Mouse (Mus musculus): ENCODE measurements around the gene Rragd. TPM values are rescaled to one million over a fixed set of nuclear protein-coding genes. Genes with fewer than 3 reads are reported as not detected.

Gene Rragd
- total and polyA plus RNA-seq, 2 experiments from 2014 or later: 30.6 to 45.3 TPM

DNA sequence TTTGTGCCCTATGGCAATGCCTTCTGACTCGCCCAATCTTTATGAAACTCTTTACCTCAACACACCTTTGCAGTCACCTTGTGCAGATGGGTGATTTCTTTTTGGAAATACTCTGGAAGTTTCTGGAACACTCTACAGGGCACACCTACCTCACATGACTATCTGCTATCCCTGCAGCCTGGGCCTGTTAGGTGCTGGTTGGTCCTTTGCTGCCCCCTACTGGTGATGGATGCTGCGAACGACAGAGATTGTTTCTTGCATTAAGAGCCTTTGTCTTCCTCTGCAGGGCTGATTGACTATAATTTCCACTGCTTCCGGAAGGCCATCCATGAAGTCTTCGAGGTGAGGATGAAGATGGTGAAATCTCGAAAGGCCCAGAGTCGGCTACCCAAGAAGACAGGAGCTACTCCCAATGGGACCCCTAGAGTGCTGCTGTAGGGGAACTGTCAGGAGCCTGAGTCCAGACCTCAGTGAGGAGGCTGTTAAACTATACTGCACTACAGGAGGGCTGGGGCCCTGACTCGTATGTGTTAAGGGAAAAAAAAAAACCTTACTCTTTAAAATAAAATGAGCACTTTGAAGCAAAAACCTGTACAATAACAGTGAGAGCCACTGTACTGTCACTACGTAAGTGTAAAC is 35.6 kb downstream of the Rragd start:
- DNase-seq: peak; percentile 93
- Histone ChIP-seq H3K4me3 (ENCODE audit: low read depth, low read length) (no peak overlapping the region), H3K4me2 (ENCODE audit: low read depth) (no peak overlapping the region), H3K27ac (ENCODE audit: low read depth, low read length) (no peak overlapping the region), H3K36me3 (ENCODE audit: insufficient read depth) (peaks cover 12% of the 10 kb centered on the region), H3K4me1 (ENCODE audit: insufficient read depth) (no peaks in the 10 kb centered on the region), H3K9me3 (ENCODE audit: low read length) (no peaks in the 10 kb centered on the region), H3K9ac (no peak overlapping the region), H3K27me3 (ENCODE audit: insufficient read depth, low read length) (no peaks in the 10 kb centered on the region)
- 46% methylated on average over 9 of the region's 9 CpGs for WGBS
- ATAC-seq: peak; percentile 94
- peak; percentile 97 for TF ChIP-seq CTCF (IDR thresholded peaks at IDR 0.05; ENCODE audit: low read depth)

DNA sequence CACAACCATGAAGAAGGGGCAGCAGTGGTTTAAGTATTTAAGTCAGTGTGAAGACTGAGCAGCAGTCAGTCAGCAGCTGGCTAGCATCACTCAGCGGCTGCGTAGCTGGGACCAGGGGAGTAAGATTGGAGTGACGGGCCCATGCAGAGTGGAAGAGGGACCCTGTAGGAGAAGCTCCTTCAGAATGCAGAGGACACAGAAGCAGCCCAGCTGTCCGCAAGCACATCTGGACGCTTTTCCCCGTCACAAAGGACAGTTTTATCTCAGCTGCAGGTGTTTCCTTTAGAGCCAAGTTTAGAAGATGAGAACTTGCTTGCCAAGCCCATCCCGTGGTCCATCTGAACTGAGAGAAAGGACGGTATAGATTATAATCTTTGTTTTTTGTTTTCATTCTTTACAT is 41.6 kb downstream of the Rragd start:
- Histone ChIP-seq H3K4me1 (ENCODE audit: insufficient read depth) (no peaks in the 10 kb centered on the region), H3K9me3 (ENCODE audit: low read length) (no peaks in the 10 kb centered on the region), H3K4me3 (ENCODE audit: low read depth, low read length) (no peak overlapping the region), H3K9ac (no peak overlapping the region), H3K27me3 (ENCODE audit: insufficient read depth, low read length) (no peaks in the 10 kb centered on the region), H3K36me3 (ENCODE audit: insufficient read depth) (peaks cover 12% of the 10 kb centered on the region), H3K27ac (ENCODE audit: low read depth, low read length) (no peak overlapping the region), H3K4me2 (ENCODE audit: low read depth) (no peak overlapping the region)
- no peak for DNase-seq
- WGBS: 83% methylated on average over 8 of the region's 8 CpGs
- no peak for ATAC-seq
- no peak for TF ChIP-seq CTCF (IDR thresholded peaks at IDR 0.05; ENCODE audit: low read depth)

DNA sequence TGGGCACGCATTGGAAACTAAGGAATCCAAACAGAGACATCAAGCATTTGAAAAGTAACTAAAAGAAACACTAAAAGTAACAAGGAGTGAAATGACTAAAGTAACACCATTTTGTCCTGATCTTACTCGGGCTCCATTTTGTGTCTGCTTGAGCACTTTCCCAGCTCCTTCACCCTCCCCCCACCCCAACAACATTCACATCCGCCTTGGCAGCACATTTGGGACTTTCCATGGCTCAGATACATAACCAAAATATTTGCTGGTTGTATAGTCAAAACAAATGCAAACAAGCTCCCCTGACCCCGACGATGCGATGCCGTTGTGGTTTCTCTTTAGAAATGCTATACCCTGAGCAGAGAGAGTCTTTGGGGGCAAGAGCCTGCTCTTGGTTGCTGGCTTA is 46.3 kb downstream of the Rragd start:
- 0 out of 2 replicates have a peak, but pooled peaks cover 12% of the 10 kb centered on the region for H3K36me3 ChIP-seq (ENCODE audit: insufficient read depth)
- no peak overlapping the region for H3K9ac ChIP-seq
- 84% methylated on average over 7 of the region's 7 CpGs for WGBS
- H3K27me3 ChIP-seq (ENCODE audit: insufficient read depth, low read length): no peaks in the 10 kb centered on the region
- no peak overlapping the region for H3K4me3 ChIP-seq (ENCODE audit: low read depth, low read length)
- no peaks in the 10 kb centered on the region for H3K9me3 ChIP-seq (ENCODE audit: low read length)
- H3K4me2 ChIP-seq (ENCODE audit: low read depth): no peak overlapping the region
- TF ChIP-seq CTCF (IDR thresholded peaks at IDR 0.05; ENCODE audit: low read depth): no peak
- H3K27ac ChIP-seq (ENCODE audit: low read depth, low read length): no peak overlapping the region
- ATAC-seq: no peak
- DNase-seq: no peak
- H3K4me1 ChIP-seq (ENCODE audit: insufficient read depth): peaks cover 7% of the 10 kb centered on the region; the same call in 1 of the 2 replicates

DNA sequence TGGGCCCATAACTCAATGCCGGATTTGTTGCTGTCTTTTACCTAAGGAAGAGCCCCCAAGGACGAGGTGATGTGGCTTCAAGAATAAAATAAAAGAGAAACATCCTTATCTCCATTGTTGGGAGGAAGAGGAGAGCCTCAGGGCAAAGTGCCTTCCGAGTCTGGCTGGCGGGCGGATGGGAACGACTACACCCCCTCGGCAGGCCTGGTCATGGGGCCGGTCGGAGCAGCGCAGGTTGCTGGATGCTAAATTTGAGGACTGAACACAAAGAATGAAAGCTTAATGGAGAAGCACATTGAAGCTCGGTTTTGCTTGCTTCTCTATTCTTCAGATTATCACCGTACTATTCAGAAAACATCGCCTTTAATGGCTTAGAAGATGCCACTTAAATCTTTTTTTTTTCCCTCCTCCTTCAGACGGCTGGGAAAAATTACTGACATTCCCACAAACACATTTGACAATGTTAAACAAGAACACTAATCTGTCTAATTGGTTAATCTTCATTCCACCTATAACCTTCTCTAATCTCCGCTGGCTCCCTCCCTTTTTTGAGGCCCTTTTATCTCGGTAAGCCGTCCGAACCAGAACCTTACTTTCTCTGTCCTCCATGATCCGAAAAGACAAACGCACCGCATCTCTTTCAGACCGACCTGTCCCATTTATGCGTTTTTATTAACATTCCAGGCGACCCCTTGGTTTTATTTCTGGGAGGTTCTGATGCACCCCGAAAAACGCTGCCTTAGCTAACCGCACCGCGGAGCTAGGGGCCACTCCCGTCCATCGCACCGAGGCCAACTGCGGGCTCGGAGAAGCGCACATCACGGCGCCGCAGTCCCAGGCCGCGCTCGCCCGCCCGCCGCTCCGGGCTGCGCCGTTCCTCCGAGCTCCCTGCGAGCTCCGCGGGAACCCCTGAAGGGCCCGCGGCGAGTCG is 47.7 kb downstream of the Rragd start:
- peak overlapping the region; percentile 70 for H3K4me2 ChIP-seq (ENCODE audit: low read depth)
- peak overlapping the region; percentile 62 for H3K4me3 ChIP-seq (ENCODE audit: low read depth, low read length)
- TF ChIP-seq CTCF (IDR thresholded peaks at IDR 0.05; ENCODE audit: low read depth): no peak; the same call in 1 of the 2 replicates
- H3K9me3 ChIP-seq (ENCODE audit: low read length): no peaks in the 10 kb centered on the region
- H3K27me3 ChIP-seq (ENCODE audit: insufficient read depth, low read length): no peaks in the 10 kb centered on the region
- peak overlapping the region; percentile 95 for H3K9ac ChIP-seq
- 3% methylated on average over 55 of the region's 55 CpGs for WGBS
- H3K27ac ChIP-seq (ENCODE audit: low read depth, low read length): peak overlapping the region; percentile 99
- DNase-seq (no peak), ATAC-seq (peak; percentile 79)
- peaks cover 7% of the 10 kb centered on the region; the same call in 1 of the 2 replicates for H3K4me1 ChIP-seq (ENCODE audit: insufficient read depth)
- peaks cover 9% of the 10 kb centered on the region; the same call in 1 of the 2 replicates for H3K36me3 ChIP-seq (ENCODE audit: insufficient read depth)

DNA sequence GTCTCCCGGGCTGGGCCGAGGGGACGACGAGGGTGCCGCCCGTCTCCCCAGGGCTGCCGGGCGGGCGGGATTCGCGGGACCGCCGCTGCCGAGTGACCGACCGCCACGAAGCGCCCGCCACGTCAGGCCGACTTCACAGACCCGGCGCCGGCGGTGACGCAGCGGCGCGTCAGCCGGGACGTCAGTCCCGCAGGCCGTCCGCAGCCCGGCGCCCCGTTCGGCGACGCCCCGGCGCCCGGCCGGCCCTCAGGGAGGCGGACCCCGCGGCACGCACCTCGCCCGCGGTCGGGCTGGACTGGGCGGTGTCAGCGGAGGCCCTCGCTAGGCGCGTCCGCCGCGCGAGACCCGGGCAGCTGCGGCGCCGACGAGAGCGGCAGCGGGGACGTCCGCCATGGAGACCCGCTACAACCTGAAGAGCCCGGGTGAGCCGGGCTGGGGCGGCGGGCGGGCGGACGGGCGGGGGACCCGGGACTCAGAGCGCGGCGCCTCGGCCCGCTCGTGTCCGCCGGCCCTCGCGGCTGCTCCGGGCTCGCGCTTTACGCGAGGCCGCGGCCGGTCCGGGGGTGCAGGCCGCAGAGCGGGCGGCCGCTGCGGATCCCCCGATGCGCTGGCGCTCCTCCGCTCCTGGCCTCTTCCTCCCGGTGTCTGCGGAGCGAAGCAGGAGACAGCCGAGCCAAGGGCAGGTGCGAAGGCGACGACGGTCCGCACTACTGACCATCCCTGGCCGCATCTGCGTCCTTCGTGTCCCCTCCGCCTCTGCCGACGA is 48.5 kb downstream of the Rragd start, which contains the start of gene Ube2j1:
Gene Ube2j1, plus strand, starts transcription at position 222 of the 766 bp plus-strand sequence.
- no peak for TF ChIP-seq CTCF (IDR thresholded peaks at IDR 0.05; ENCODE audit: low read depth)
- peaks cover 9% of the 10 kb centered on the region for H3K36me3 ChIP-seq (ENCODE audit: insufficient read depth)
- peak within 1 kb of the TSS; percentile 95 for H3K9ac ChIP-seq
- peaks cover 7% of the 10 kb centered on the region; the same call in 1 of the 2 replicates for H3K4me1 ChIP-seq (ENCODE audit: insufficient read depth)
- ATAC-seq: peak; percentile 97
- peak within 1 kb of the TSS; percentile 70 for H3K4me2 ChIP-seq (ENCODE audit: low read depth)
- peak within 1 kb of the TSS; percentile 99 for H3K27ac ChIP-seq (ENCODE audit: low read depth, low read length)
- no peaks in the 10 kb centered on the region for H3K9me3 ChIP-seq (ENCODE audit: low read length)
- 3% methylated on average over 97 of the region's 123 CpGs for WGBS
- peak within 1 kb of the TSS; percentile 62 for H3K4me3 ChIP-seq (ENCODE audit: low read depth, low read length)
- peak; percentile 94 for DNase-seq
- H3K27me3 ChIP-seq (ENCODE audit: insufficient read depth, low read length): no peaks in the 10 kb centered on the region

DNA sequence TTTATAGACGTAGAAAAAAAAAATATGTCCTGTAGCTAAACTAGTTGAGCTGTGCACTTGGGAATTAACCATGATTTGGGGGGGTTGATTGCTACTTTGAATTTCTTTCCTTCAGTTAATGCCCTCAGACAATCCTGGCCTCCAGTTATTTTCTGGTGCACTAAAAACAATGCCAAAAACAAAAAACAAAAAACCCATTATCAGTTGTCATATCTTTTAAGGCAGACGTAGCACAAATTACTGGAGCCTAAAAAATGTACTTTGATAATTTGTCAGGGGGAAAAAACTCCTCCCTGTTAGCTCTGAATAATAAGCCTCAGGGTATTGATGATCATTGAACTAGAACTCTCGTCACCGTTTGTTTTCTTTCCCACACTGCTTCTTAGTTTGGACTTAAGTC is 49.2 kb downstream of the Rragd start:
- 2% methylated on average over 4 of the region's 4 CpGs for WGBS
- DNase-seq: no peak
- H3K9ac ChIP-seq: peak overlapping the region; percentile 95
- ATAC-seq: no peak
- TF ChIP-seq CTCF (IDR thresholded peaks at IDR 0.05; ENCODE audit: low read depth): no peak
- peaks cover 14% of the 10 kb centered on the region for H3K36me3 ChIP-seq (ENCODE audit: insufficient read depth)
- H3K9me3 ChIP-seq (ENCODE audit: low read length): no peaks in the 10 kb centered on the region
- peak overlapping the region; percentile 99; the same call in 1 of the 2 replicates for H3K27ac ChIP-seq (ENCODE audit: low read depth, low read length)
- H3K4me3 ChIP-seq (ENCODE audit: low read depth, low read length): peak overlapping the region; percentile 62
- H3K4me1 ChIP-seq (ENCODE audit: insufficient read depth): peaks cover 7% of the 10 kb centered on the region; the same call in 1 of the 2 replicates
- H3K27me3 ChIP-seq (ENCODE audit: insufficient read depth, low read length): no peaks in the 10 kb centered on the region
- H3K4me2 ChIP-seq (ENCODE audit: low read depth): peak overlapping the region; percentile 70
